Mouse (Mus musculus): Measurements from ENCODE around the gene Gpr150. TPM values are rescaled to one million over a fixed set of nuclear protein-coding genes. Genes with fewer than 3 reads are reported as not detected.

The Gpr150 gene
- polyA plus RNA-seq, 1 experiment from 2014 or later = 0.83 TPM

DNA sequence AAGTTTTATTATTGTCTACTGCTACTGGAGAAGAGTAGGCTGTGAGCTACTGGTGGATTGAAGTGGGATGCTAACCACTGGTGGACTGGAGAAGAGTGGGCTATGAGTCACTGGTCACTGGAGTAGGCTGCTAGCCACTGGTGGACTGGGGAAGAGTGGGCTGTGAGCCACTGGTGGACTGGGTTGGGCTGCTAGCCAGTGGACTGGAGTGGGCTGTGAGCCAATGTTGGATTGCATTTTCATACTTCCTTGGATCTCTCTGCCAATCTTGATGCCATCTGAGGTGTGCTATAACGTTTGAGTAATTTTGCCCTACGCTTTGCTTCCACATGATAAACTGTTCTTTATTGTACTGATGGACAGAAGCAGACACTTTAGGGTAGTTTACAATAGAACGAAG is 5.3 kb upstream of the Gpr150 start:
- no peaks in the 10 kb centered on the region for H3K4me1 ChIP-seq (ENCODE audit: control insufficient read depth, insufficient read depth, low read length)
- no peak overlapping the region for H3K9ac ChIP-seq (ENCODE audit: low read length)
- ATAC-seq (no peak), DNase-seq (ENCODE audit: low spot score) (no peak)
- no peaks in the 10 kb centered on the region; the same call in 1 of the 2 replicates for H3K27me3 ChIP-seq (replicated peaks; ENCODE audit: control insufficient read depth, insufficient read depth, low read length)
- H3K4me2 ChIP-seq (ENCODE audit: low read length) = no peak overlapping the region
- H3K27ac ChIP-seq (ENCODE audit: low read depth, low read length) = no peak overlapping the region
- H3K9me3 ChIP-seq (replicated peaks; ENCODE audit: control insufficient read depth, low read length) = no peaks in the 10 kb centered on the region
- 84% methylated on average over 3 of the region's 3 CpGs for WGBS
- H3K36me3 ChIP-seq (ENCODE audit: control insufficient read depth, insufficient read depth, low read length) = no peaks in the 10 kb centered on the region; the same call in none of the 2 replicates
- no peak overlapping the region for H3K4me3 ChIP-seq (ENCODE audit: low read depth, low read length)

DNA sequence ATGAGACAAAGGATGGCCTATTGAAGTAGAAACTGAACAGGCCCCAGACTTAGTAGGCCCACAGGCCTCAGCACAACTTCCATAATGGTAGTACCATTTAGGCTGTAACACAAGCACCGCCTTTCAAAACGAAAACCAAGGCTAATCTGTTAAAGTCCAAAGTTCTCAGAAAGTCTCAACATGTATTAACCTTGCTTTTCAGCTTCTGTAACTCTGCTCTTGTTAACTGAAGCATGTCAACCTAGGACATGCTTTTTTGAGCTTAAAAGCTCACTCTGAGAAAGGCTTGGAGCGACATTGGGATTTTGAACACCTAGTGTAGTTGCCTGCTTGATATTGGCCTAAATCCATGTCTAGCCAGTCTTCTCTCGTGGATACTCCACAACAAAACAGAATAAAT is 2.8 kb upstream of the Gpr150 start:
- Histone ChIP-seq H3K27me3 (replicated peaks; ENCODE audit: control insufficient read depth, insufficient read depth, low read length) (peaks cover 23% of the 10 kb centered on the region), H3K4me3 (ENCODE audit: low read depth, low read length) (no peak overlapping the region), H3K36me3 (ENCODE audit: control insufficient read depth, insufficient read depth, low read length) (no peaks in the 10 kb centered on the region; the same call in 1 of the 2 replicates), H3K4me1 (ENCODE audit: control insufficient read depth, insufficient read depth, low read length) (peaks cover 2% of the 10 kb centered on the region; the same call in 1 of the 2 replicates), H3K9ac (ENCODE audit: low read length) (no peak overlapping the region), H3K9me3 (replicated peaks; ENCODE audit: control insufficient read depth, low read length) (no peaks in the 10 kb centered on the region), H3K4me2 (ENCODE audit: low read length) (no peak overlapping the region), H3K27ac (ENCODE audit: low read depth, low read length) (no peak overlapping the region)
- ATAC-seq (no peak), DNase-seq (ENCODE audit: low spot score) (no peak)
- 88% methylated on average over 4 of the region's 4 CpGs for WGBS

DNA sequence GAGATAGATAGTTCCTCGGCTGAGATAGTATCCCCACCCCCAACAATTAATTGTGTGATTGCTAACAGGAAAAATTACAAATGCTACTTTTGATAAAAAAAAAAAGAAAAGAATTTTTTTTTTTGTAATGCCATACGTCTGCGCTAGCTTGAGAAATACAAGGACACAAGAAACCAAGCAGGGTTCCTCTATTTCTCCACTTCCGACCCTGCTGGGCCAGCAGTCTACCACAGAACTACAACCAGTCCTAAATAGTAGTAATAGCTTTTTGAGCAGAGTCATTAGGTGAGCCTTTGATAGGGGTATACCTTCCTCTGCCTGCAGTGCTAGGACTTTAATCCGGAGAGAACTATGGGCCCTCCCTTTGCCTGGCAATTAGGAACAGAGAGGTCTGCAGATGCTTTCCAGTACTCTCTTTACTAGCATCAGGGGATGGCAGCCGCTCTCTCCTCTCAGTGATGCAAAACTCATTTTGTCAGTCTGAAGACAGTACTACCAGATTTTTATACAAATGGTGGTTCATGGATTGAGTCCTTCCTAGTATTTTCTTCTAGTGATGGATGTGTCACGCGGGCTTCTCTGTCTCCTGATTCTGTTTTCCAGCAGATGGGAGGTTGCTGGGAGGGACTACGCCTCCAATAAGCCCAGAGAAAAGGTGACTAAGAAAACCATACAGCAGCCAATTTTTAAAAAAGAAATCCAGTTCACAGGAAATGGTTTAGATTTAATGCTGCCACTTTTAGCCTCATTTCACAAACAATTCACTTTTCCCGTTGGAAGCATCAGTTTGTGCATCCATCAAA is 672 bp upstream of the Gpr150 start:
- H3K4me2 ChIP-seq (ENCODE audit: low read length) = no peak overlapping the region; the same call in 1 of the 2 replicates
- DNase-seq (ENCODE audit: low spot score) = no peak
- ATAC-seq = no peak
- no peaks in the 10 kb centered on the region for H3K9me3 ChIP-seq (replicated peaks; ENCODE audit: control insufficient read depth, low read length)
- no peak overlapping the region for H3K27ac ChIP-seq (ENCODE audit: low read depth, low read length)
- H3K9ac ChIP-seq (ENCODE audit: low read length) = no peak overlapping the region
- H3K4me3 ChIP-seq (ENCODE audit: low read depth, low read length) = no peak overlapping the region
- 67% methylated on average over 10 of the region's 10 CpGs for WGBS
- H3K36me3 ChIP-seq (ENCODE audit: control insufficient read depth, insufficient read depth, low read length) = no peaks in the 10 kb centered on the region
- peaks cover 2% of the 10 kb centered on the region; the same call in 1 of the 2 replicates for H3K4me1 ChIP-seq (ENCODE audit: control insufficient read depth, insufficient read depth, low read length)
- H3K27me3 ChIP-seq (replicated peaks; ENCODE audit: control insufficient read depth, insufficient read depth, low read length) = peaks cover 31% of the 10 kb centered on the region

DNA sequence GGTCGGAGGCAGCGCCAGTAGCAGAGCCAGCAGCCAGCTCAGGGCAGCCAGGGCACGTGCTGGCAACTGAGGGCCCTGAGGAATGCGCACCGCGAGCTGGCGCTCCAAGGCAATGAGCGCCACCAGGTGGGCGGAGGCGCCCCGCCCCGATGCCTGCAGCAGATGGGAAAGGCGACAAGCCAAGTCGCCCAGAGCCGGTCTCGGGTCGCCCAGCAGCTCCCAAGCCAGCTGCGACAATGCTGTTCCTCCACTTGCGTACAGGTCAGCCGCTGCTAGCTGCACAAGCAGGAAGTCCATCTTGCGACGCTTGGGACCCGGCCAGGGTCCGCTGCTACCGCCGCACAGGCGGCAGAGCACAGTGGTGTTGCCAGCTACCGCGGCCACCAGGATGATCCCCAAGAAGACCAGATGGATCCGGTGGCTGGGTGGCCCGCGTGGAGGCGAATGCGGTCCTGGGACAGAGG is 503 bp downstream of the Gpr150 start:
- no peaks in the 10 kb centered on the region for H3K9me3 ChIP-seq (replicated peaks; ENCODE audit: control insufficient read depth, low read length)
- H3K9ac ChIP-seq (ENCODE audit: low read length) = peak overlapping the region; percentile 65
- H3K4me3 ChIP-seq (ENCODE audit: low read depth, low read length) = peak overlapping the region; percentile 52
- no peak overlapping the region for H3K27ac ChIP-seq (ENCODE audit: low read depth, low read length)
- peak; percentile 81 for DNase-seq (ENCODE audit: low spot score)
- H3K4me2 ChIP-seq (ENCODE audit: low read length) = peak overlapping the region; percentile 98
- no peaks in the 10 kb centered on the region for H3K36me3 ChIP-seq (ENCODE audit: control insufficient read depth, insufficient read depth, low read length)
- under 1% methylated on average over 34 of the region's 34 CpGs for WGBS
- H3K4me1 ChIP-seq (ENCODE audit: control insufficient read depth, insufficient read depth, low read length) = peaks cover 2% of the 10 kb centered on the region; the same call in 1 of the 2 replicates
- H3K27me3 ChIP-seq (replicated peaks; ENCODE audit: control insufficient read depth, insufficient read depth, low read length) = peaks cover 31% of the 10 kb centered on the region
- ATAC-seq = peak; percentile 95

DNA sequence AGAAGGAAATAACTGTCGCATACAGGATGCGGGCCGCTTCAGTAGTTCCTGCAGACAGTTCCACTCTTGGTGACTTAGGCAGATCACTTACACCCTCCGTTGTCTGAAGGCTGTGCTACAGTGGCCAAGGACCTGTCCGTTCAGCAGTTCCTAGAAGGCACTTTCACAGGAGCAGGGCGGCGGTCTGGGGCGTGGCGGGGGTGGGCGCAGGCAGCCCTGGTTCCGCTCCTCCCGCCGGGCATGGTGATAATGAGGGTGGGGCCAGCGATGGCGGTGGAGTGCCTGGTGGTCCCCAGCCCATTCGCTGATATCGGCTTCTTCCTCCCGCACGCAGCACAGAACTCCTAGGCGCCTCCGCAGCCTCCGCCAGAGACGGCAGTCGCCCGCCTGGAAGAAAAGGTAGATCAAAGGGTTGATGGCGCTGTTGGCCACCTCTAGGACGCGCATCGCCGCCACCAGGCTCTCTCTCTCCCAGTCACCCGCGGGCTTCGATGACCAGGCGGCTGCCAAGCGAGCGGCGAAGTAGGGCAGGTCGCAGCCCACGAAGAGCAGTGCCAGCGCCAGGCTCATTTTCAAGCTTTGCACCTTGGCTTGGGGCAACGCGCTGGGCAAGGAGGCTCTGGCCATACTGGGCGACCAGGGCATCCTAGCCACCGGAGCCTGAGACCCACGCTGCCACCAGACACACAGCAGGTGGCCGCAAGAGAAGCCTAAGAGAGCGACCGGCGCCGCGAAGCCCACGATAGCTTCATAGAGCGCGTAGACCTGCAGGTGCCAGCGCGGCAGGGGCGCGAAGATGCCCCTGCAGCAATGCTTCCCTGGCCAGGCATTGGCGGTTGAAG is 1.2 kb downstream of the Gpr150 start:
- DNase-seq (ENCODE audit: low spot score) (peak; percentile 45), ATAC-seq (peak; percentile 73)
- under 1% methylated on average over 57 of the region's 59 CpGs for WGBS
- H3K4me2 ChIP-seq (ENCODE audit: low read length) = peak overlapping the region; percentile 98
- peak overlapping the region; percentile 52 for H3K4me3 ChIP-seq (ENCODE audit: low read depth, low read length)
- no peak overlapping the region for H3K27ac ChIP-seq (ENCODE audit: low read depth, low read length)
- no peaks in the 10 kb centered on the region for H3K9me3 ChIP-seq (replicated peaks; ENCODE audit: control insufficient read depth, low read length)
- H3K36me3 ChIP-seq (ENCODE audit: control insufficient read depth, insufficient read depth, low read length) = no peaks in the 10 kb centered on the region
- H3K4me1 ChIP-seq (ENCODE audit: control insufficient read depth, insufficient read depth, low read length) = peaks cover 2% of the 10 kb centered on the region; the same call in 1 of the 2 replicates
- H3K9ac ChIP-seq (ENCODE audit: low read length) = peak overlapping the region; percentile 65
- H3K27me3 ChIP-seq (replicated peaks; ENCODE audit: control insufficient read depth, insufficient read depth, low read length) = peaks cover 31% of the 10 kb centered on the region

DNA sequence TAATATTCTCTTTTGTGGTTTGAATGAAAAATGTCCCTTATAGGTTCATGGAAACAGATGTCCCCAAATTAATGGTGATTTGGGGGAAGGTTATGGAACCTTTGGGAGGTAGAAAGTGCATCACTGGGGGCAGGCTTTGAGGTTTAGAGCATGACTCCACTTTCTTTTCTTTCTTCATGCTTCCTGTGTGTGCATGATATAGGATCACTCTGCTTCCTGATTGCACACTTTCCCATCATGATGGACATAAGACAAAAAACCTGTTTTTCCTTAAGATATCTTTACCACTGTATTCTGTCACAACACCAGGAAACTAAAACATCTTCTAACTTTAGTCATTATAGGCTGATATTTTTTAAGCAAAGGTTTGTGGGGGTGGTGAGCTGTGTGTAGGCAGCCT is 11.8 kb downstream of the Gpr150 start:
- DNase-seq (ENCODE audit: low spot score) (no peak), ATAC-seq (no peak)
- H3K4me3 ChIP-seq (ENCODE audit: low read depth, low read length) = no peak overlapping the region
- H3K4me1 ChIP-seq (ENCODE audit: control insufficient read depth, insufficient read depth, low read length) = no peaks in the 10 kb centered on the region
- H3K36me3 ChIP-seq (ENCODE audit: control insufficient read depth, insufficient read depth, low read length) = no peaks in the 10 kb centered on the region
- no peak overlapping the region for H3K9ac ChIP-seq (ENCODE audit: low read length)
- H3K27me3 ChIP-seq (replicated peaks; ENCODE audit: control insufficient read depth, insufficient read depth, low read length) = no peaks in the 10 kb centered on the region
- H3K9me3 ChIP-seq (replicated peaks; ENCODE audit: control insufficient read depth, low read length) = no peaks in the 10 kb centered on the region
- no peak overlapping the region for H3K4me2 ChIP-seq (ENCODE audit: low read length)
- no peak overlapping the region for H3K27ac ChIP-seq (ENCODE audit: low read depth, low read length)

DNA sequence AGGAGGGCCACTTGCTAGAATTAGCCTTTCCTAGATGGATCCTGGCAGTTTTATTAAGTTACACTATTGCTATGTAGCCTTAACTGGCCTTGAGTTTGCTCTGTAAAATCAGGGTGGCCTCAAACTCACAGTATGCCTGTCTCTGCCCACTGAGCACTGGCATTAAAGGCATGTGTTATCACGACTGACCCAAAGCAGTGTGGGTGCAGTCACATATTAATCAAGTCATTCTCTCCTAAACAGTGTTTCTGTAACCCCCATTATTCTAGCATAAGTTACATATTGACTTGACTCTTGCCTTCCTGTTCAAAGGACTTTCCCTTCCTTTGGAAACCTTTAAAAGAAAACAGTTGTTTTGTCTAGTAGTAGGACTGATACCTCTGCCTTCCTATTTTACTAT is 14.3 kb downstream of the Gpr150 start:
- WGBS = 71% methylated on average over 1 of the region's 1 CpGs
- H3K4me3 ChIP-seq (ENCODE audit: low read depth, low read length) = no peak overlapping the region
- ATAC-seq = no peak

DNA sequence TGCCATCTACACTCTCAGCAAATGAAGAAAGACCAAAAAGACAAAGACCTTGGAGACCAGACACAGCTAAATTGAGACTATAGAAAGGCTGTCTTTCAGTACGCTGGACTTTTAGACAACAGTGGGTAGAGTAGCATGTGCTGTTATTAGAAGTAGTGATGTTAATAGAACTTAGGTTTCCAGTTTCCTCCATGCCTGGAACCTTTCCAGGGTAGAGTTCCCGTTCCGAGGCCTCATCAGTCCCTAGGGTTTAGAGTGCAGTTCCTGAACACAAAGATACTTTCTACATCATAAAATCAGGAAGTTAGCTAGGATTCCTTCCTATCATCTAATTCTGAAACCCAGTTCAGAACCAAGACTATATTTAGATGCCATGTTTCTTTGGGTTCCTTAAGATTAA is 32.2 kb downstream of the Gpr150 start:
- WGBS = 81% methylated on average over 3 of the region's 3 CpGs
- no peak overlapping the region for H3K4me2 ChIP-seq (ENCODE audit: low read length)
- no peak for DNase-seq (ENCODE audit: low spot score)

More for the DNA sequence above, 14.3 kb downstream of the Gpr150 start:
- Histone ChIP-seq H3K4me1 (ENCODE audit: control insufficient read depth, insufficient read depth, low read length) (no peaks in the 10 kb centered on the region), H3K4me2 (ENCODE audit: low read length) (no peak overlapping the region), H3K27ac (ENCODE audit: low read depth, low read length) (no peak overlapping the region), H3K27me3 (replicated peaks; ENCODE audit: control insufficient read depth, insufficient read depth, low read length) (no peaks in the 10 kb centered on the region), H3K9ac (ENCODE audit: low read length) (no peak overlapping the region), H3K9me3 (replicated peaks; ENCODE audit: control insufficient read depth, low read length) (no peaks in the 10 kb centered on the region), H3K36me3 (ENCODE audit: control insufficient read depth, insufficient read depth, low read length) (no peaks in the 10 kb centered on the region)
- no peak for DNase-seq (ENCODE audit: low spot score)

More for the DNA sequence above, 32.2 kb downstream of the Gpr150 start:
- no peaks in the 10 kb centered on the region for H3K4me1 ChIP-seq (ENCODE audit: control insufficient read depth, insufficient read depth, low read length)
- no peak overlapping the region for H3K27ac ChIP-seq (ENCODE audit: low read depth, low read length)
- H3K36me3 ChIP-seq (ENCODE audit: control insufficient read depth, insufficient read depth, low read length) = no peaks in the 10 kb centered on the region
- no peak overlapping the region for H3K4me3 ChIP-seq (ENCODE audit: low read depth, low read length)
- H3K9ac ChIP-seq (ENCODE audit: low read length) = no peak overlapping the region
- ATAC-seq = no peak
- no peaks in the 10 kb centered on the region for H3K9me3 ChIP-seq (replicated peaks; ENCODE audit: control insufficient read depth, low read length)
- H3K27me3 ChIP-seq (replicated peaks; ENCODE audit: control insufficient read depth, insufficient read depth, low read length) = no peaks in the 10 kb centered on the region

All from forebrain, embryonic 14.5 days (tissue).